15 mouse cellular contexts compared by ENCODE assay signal in the genomic region with DNA sequence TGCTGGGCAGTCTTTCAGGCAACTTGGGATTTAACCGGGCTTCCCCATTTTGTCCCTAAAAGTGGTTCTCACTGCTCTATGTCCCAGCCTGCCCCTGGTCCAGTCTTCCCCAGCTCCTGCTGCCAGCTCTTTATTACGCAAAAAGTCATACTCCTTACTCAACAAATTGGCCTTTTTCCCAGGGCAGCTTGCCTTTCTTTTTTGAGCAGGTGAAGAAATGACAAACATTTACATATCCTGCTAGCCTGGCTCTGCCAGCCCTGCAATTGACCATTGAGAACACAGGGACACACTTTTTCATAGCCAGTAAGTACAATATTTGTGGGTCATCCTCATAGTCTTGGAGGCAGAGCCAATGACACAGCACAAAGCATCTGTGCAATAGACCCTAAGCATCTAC. TPM values are rescaled to one million over a fixed set of nuclear protein-coding genes. Genes with fewer than 3 reads are reported as not detected.
DNase-seq lines count a peak whose midpoint lies in the region; ATAC-seq lines count a peak whose summit lies in the region.
"Had no signal": no experiment of that assay in that cellular context is flagged by ENCODE, and none has a peak within 500 bp of the region (broad histone marks: within the 10 kb centered on the region; RNA-seq: fewer than 3 reads in every experiment).

No protein-coding gene starts in this region.

- no peaks in the 10 kb centered on the region for H3K36me3 ChIP-seq in forebrain, embryonic 14.5 days (ENCODE audit: control insufficient read depth, insufficient read depth, low read length)
- H3K36me3 ChIP-seq: embryonic facial prominence, embryonic 12.5 days; forebrain, embryonic 15.5 days; G1E; limb, embryonic 13.5 days; midbrain, embryonic 13.5 days; neural tube, embryonic 13.5 days had no signal

- no peak overlapping the region for H3K27ac ChIP-seq in forebrain, embryonic 14.5 days (ENCODE audit: low read depth, low read length)
- H3K27ac ChIP-seq: embryonic facial prominence, embryonic 12.5 days; forebrain, embryonic 15.5 days; limb, embryonic 13.5 days; midbrain, embryonic 13.5 days; neural tube, embryonic 13.5 days had no signal

- H3K4me1 ChIP-seq in forebrain, embryonic 14.5 days (ENCODE audit: control insufficient read depth, insufficient read depth, low read length) = no peaks in the 10 kb centered on the region
- H3K4me1 ChIP-seq: embryonic facial prominence, embryonic 12.5 days; forebrain, embryonic 15.5 days; limb, embryonic 13.5 days; midbrain, embryonic 13.5 days; neural tube, embryonic 13.5 days had no signal

- no peaks in the 10 kb centered on the region for H3K9me3 ChIP-seq in forebrain, embryonic 14.5 days (replicated peaks; ENCODE audit: control insufficient read depth, low read length)
- H3K9me3 ChIP-seq: embryonic facial prominence, embryonic 12.5 days; forebrain, embryonic 15.5 days; limb, embryonic 13.5 days; midbrain, embryonic 13.5 days; neural tube, embryonic 13.5 days had no signal

- no peaks in the 10 kb centered on the region for H3K27me3 ChIP-seq in forebrain, embryonic 14.5 days (replicated peaks; ENCODE audit: control insufficient read depth, insufficient read depth, low read length)
- H3K27me3 ChIP-seq: embryonic facial prominence, embryonic 12.5 days; forebrain, embryonic 15.5 days; limb, embryonic 13.5 days; midbrain, embryonic 13.5 days; neural tube, embryonic 13.5 days had no signal

- no peak overlapping the region for H3K4me2 ChIP-seq in forebrain, embryonic 14.5 days (ENCODE audit: low read length)
- H3K4me2 ChIP-seq: embryonic facial prominence, embryonic 12.5 days; forebrain, embryonic 15.5 days; limb, embryonic 13.5 days; midbrain, embryonic 13.5 days; neural tube, embryonic 13.5 days had no signal

- H3K4me3 ChIP-seq in forebrain, embryonic 14.5 days (ENCODE audit: low read depth, low read length) = no peak overlapping the region
- H3K4me3 ChIP-seq: embryonic facial prominence, embryonic 12.5 days; forebrain, embryonic 15.5 days; limb, embryonic 13.5 days; midbrain, embryonic 13.5 days; neural tube, embryonic 13.5 days had no signal

- ATAC-seq in forebrain, embryonic 14.5 days = no peak
- ATAC-seq: forebrain, embryonic 15.5 days; midbrain, embryonic 13.5 days had no signal

- 94% methylated on average over 2 of the region's 2 CpGs for WGBS in forebrain, embryonic 14.5 days

- peak; percentile 30 for DNase-seq in gastrocnemius, adult 18-20 months (ENCODE audit: low spot score)
- no peak for DNase-seq in gastrocnemius, postnatal 10 days
- peak; percentile 16 to 44 for DNase-seq in kidney, postnatal 25 days
- DNase-seq in kidney, postnatal 10 days = no peak
- DNase-seq in brain, adult 2 months (ENCODE audit: low read depth, low spot score) = peak; percentile 6
- DNase-seq in lung, postnatal 14 days = peak; percentile 70
- DNase-seq in forebrain, embryonic 14.5 days (ENCODE audit: low spot score) = no peak
- DNase-seq in layer of hippocampus, adult 8-10 months (ENCODE audit: low spot score in 2 of 2) = no peak
- DNase-seq: cerebellum, adult 2 months had no signal

- H3K9ac ChIP-seq in forebrain, embryonic 14.5 days (ENCODE audit: low read length) = no peak overlapping the region
- H3K9ac ChIP-seq: embryonic facial prominence, embryonic 12.5 days; forebrain, embryonic 15.5 days; limb, embryonic 13.5 days; midbrain, embryonic 13.5 days; neural tube, embryonic 13.5 days had no signal

RNA-seq across cellular contexts. Expression of gene Adgrf2, which starts 10.2 kb away (rescaled TPM):
- under 1 TPM; 0.09 to 0.12 TPM for total RNA-seq in gastrocnemius, adult 18-20 months (2021)
- under 1 TPM; 0.12 to 0.41 TPM for total RNA-seq in gastrocnemius, postnatal 10 days (2021)
- polyA plus RNA-seq in forebrain, embryonic 14.5 days (2014; fragmentation: Nextera tagmentation; extraction: Ambion mirVana) = 0.05 TPM in 1 of 2 replicates, not detected in the other
- 1 to 10 TPM in 1 of 4 experiments, under 1 TPM in 3; 0.34 to 1.3 (median 0.53) TPM for total RNA-seq in layer of hippocampus, adult 8-10 months (2022)
- polyA plus RNA-seq: G1E; neural tube, embryonic 13.5 days had no signal

Comparison
In these comparisons a context has a peak if more than half of its experiments do, and no peak if none do; other contexts are left out.
1. DNase-seq: peak in gastrocnemius, adult 18-20 months (single experiment), kidney, postnatal 25 days (2 of 2), brain, adult 2 months (single experiment) and lung, postnatal 14 days (single experiment); none in gastrocnemius, postnatal 10 days (single experiment), kidney, postnatal 10 days (single experiment), forebrain, embryonic 14.5 days (single experiment) and layer of hippocampus, adult 8-10 months (0 of 2).